Mouse (Mus musculus) kidney, embryonic 16.5 days (tissue): ENCODE data around the gene Lancl2. TPM values are rescaled to one million over a fixed set of nuclear protein-coding genes. Genes with fewer than 3 reads are reported as not detected.

Experiments used
- ATAC-seq: fragments of 200-750 bp; cut with Nextera tagmentation; 2 replicates; pipeline ENCODE4 v1.8.0; 2017; ENCODE audit warnings: moderate TSS enrichment; ENCODE audit not compliant: low FRiP score, low TSS enrichment
- H3K27ac ChIP-seq: fragments of 300-500 bp; sonication (generic); 2 replicates; pipeline ENCODE4 v1.5.1; 2014; ENCODE audit warnings: low read length
- H3K27me3 ChIP-seq: fragments of 300-500 bp; sonication (generic); 2 replicates; pipeline ENCODE4 v1.6.1; 2014; ENCODE audit warnings: low read length, control low read depth, mixed read lengths; ENCODE audit not compliant: insufficient read depth
- H3K36me3 ChIP-seq: fragments of 300-500 bp; sonication (generic); 2 replicates; pipeline ENCODE4 v1.6.1; 2014; ENCODE audit warnings: low read length, control low read depth, mixed read lengths; ENCODE audit not compliant: insufficient read depth
- H3K4me1 ChIP-seq: fragments of 300-500 bp; sonication (generic); 2 replicates; pipeline ENCODE4 v1.6.1; 2014; ENCODE audit warnings: low read length, control low read depth, mixed read lengths; ENCODE audit not compliant: insufficient read depth
- H3K4me2 ChIP-seq: fragments of 300-500 bp; sonication (generic); replicated peaks from 2 replicates; pipeline ENCODE4 v1.6.1; 2014; ENCODE audit warnings: low read depth, low read length
- H3K4me3 ChIP-seq: fragments of 300-500 bp; sonication (generic); 2 replicates; pipeline ENCODE4 v1.5.1; 2014; ENCODE audit warnings: mild to moderate bottlenecking, low read length
- H3K9ac ChIP-seq: fragments of 300-500 bp; sonication (generic); replicated peaks from 2 replicates; pipeline ENCODE4 v1.6.1; 2014; ENCODE audit warnings: low read length
- H3K9me3 ChIP-seq: fragments of 300-500 bp; sonication (generic); 2 replicates; pipeline ENCODE4 v1.6.1; 2016; ENCODE audit warnings: low read length, control low read depth
- WGBS: fragments of 180-500 bp; shearing (Covaris S2); extraction: QIAGEN DNeasy Blood & Tissue Kit; methylation state at CpG from one replicate; pipeline ENCODE4 v1.1.7; 2014; 5-methylcytosine and 5-hydroxymethylcytosine counted together
- polyA plus RNA-seq: library from polyadenylated mRNA; unstranded; fragments of >200 nt; fragmentation: Nextera tagmentation; extraction: Ambion mirVana; gene quantifications from 2 replicates; pipeline ENCODE4 v1.2.1, GENCODE M21; 2015

Gene Lancl2
- 33.1 and 34.5 TPM in 2 replicates for polyA plus RNA-seq

DNA sequence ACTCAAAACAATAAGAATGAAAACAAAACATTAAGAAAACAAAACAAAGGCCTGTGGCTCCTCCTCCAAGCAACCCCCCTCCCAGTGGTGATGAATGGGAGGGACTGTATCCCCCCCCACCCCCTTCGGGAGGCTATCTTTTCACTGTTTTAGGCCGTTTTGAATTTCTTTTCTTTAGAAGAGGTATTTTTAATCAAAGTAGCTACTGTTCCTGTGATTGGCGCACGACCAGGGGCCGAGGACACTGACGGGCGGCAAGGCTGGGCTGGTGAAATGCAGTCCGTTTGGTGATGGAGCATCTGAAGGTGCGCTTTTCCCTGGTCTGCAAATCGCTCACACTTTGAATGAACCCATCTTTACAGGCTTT is at the start of gene Lancl2:
Gene Lancl2 (plus strand): TSS at position 165 of the 367 bp plus-strand sequence.
- Histone ChIP-seq H3K4me3 (peak within 1 kb of the TSS; percentile 89), H3K4me2 (peak within 1 kb of the TSS; percentile 78), H3K27me3 (no peaks in the 10 kb centered on the region), H3K36me3 (no peaks in the 10 kb centered on the region), H3K4me1 (peaks cover 10% of the 10 kb centered on the region), H3K9ac (peak within 1 kb of the TSS; percentile 94), H3K9me3 (no peaks in the 10 kb centered on the region), H3K27ac (peak within 1 kb of the TSS; percentile 98)
- WGBS = 0% methylated on average over 10 of the region's 10 CpGs
- peak; percentile 27 for ATAC-seq

DNA sequence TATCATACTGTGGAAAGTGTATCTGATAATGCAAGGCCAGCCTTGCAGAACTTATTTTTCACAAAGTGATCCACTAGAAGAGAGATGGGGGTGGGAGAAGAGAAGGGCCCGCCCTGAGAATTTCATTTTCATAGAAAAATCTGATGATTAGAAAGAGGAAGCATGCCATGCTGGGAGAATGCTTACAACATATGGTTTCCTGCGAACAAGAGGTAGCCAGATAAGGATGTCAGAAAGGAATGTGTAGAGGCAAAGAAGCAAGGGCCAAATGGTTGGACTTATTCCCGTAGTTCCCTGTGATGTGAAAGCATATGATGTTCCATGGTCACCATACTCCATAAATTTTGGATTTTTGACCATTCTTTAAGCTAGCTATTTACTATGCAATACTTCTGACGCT is 41.0 kb upstream of the Lancl2 start:
- Histone ChIP-seq H3K27ac (no peak overlapping the region), H3K36me3 (no peaks in the 10 kb centered on the region), H3K4me3 (no peak overlapping the region), H3K27me3 (no peaks in the 10 kb centered on the region), H3K4me1 (no peaks in the 10 kb centered on the region), H3K9ac (no peak overlapping the region), H3K9me3 (no peaks in the 10 kb centered on the region), H3K4me2 (no peak overlapping the region)
- WGBS = 75% methylated on average over 4 of the region's 4 CpGs
- no peak for ATAC-seq

DNA sequence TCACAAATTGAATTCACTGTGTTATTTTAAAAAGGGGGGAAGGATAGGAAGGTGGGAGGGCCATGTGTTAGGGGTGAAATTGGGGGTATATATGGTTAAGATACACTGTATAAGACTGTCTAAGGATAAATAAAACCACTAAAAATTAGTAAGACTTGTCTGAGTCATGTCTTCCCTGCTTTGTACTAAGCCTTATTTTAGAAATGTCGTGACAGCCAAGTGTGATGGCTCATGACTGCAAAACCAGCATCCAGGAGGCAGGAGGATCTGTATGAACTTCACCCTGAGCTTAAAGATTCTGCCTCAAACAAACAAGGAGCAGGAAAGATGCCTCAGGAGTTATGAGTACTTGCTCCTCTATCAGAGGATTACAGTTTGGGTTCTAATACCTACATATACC is 18.2 kb upstream of the Lancl2 start:
- Histone ChIP-seq H3K4me2 (no peak overlapping the region), H3K36me3 (peaks cover 40% of the 10 kb centered on the region), H3K27ac (no peak overlapping the region), H3K27me3 (no peaks in the 10 kb centered on the region), H3K9me3 (peaks cover 14% of the 10 kb centered on the region), H3K4me1 (no peaks in the 10 kb centered on the region), H3K4me3 (no peak overlapping the region), H3K9ac (no peak overlapping the region)
- no peak for ATAC-seq
- 95% methylated on average over 1 of the region's 1 CpGs for WGBS

DNA sequence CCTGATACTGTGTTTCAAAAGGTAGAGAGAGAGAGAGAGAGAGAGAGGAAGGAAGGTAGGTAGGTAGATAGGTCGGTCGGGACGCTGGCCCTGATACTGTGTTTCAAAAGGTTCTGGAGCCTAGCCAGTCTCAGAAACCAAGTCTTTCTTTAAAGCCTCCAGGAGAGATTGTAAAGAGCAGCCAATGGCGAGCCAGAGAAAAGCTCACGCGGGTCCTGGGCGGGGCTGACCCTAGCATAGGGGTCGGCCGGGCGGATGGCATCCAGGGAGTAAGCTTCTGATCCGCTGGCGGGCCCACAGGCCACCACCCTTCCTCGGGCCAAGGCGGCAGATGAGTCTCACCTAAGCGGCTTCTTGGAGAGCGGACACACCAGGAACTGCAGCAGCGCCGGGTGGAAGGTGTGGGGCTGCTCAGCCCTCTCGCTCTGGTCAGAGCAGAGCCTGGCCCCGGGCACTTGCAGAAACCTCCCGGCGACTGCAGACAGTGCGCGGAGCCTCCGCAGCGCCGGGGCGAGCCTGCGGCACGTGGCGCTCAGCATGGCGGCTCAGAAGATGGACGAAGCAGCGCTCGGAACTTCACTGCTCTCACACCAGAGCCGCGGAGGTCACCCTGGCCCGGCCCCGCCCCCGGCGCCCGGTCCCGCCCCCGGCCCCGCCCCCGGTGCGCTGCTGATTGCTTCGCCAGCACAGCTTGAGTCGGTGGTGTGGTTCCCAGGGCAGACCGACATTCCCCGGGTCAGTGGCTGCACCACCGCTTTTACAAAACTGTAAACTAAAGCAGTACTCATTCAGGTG is 10.7 kb upstream of the Lancl2 start, which contains the start of gene Pyurf:
Gene Pyurf (minus strand): TSS at position 612 of the 795 bp plus-strand sequence.
- Histone ChIP-seq H3K4me3 (peak within 1 kb of the TSS; percentile 83), H3K9me3 (peaks cover 7% of the 10 kb centered on the region), H3K27ac (peak within 1 kb of the TSS; percentile 99), H3K4me1 (peaks cover 12% of the 10 kb centered on the region), H3K9ac (peak within 1 kb of the TSS; percentile 91), H3K36me3 (peaks cover 23% of the 10 kb centered on the region), H3K4me2 (peak within 1 kb of the TSS; percentile 81), H3K27me3 (no peaks in the 10 kb centered on the region)
- peak; percentile 99 for ATAC-seq
- WGBS = 0% methylated on average over 52 of the region's 52 CpGs

DNA sequence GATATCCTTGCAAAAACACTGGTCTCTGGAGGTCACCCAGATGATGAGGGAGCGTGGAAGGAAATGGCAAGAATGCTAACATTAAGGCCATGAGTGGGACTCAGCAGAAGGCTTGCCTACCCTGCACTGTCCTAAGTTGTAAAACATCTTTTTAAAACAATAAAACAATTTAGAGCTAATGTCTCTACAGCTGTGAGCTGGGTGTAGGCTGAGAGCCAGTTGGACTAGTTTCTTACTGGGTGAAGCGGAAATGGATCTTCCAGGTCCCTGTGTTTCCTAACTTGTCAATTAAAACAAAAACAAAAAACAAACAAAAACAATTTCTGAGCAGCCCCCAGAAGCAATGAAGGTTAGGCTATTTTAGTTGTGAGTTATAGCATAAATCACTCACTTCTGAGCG is 9.2 kb upstream of the Lancl2 start:
- ATAC-seq = no peak
- H3K27ac ChIP-seq = no peak overlapping the region
- peaks cover 4% of the 10 kb centered on the region; the same call in 1 of the 2 replicates for H3K9me3 ChIP-seq
- no peaks in the 10 kb centered on the region for H3K27me3 ChIP-seq
- no peak overlapping the region for H3K9ac ChIP-seq
- WGBS = 70% methylated on average over 3 of the region's 3 CpGs
- peaks cover 12% of the 10 kb centered on the region for H3K4me1 ChIP-seq
- peaks cover 14% of the 10 kb centered on the region for H3K36me3 ChIP-seq
- H3K4me3 ChIP-seq = no peak overlapping the region
- H3K4me2 ChIP-seq = no peak overlapping the region

GRCm38 (mm10) chr6:57701686-57702085 is 654 bp upstream of the Lancl2 start:
- ATAC-seq = no peak
- WGBS = 69% methylated on average over 4 of the region's 4 CpGs
- Histone ChIP-seq H3K9ac (no peak overlapping the region), H3K4me1 (peaks cover 10% of the 10 kb centered on the region), H3K4me3 (no peak overlapping the region), H3K27ac (no peak overlapping the region), H3K36me3 (no peaks in the 10 kb centered on the region), H3K9me3 (no peaks in the 10 kb centered on the region), H3K27me3 (no peaks in the 10 kb centered on the region), H3K4me2 (peak overlapping the region; percentile 78; the same call in 1 of the 2 replicates)

GRCm38 (mm10) chr6:57702743-57703499 is 581 bp downstream of the Lancl2 start:
- WGBS = under 1% methylated on average over 59 of the region's 59 CpGs

DNA sequence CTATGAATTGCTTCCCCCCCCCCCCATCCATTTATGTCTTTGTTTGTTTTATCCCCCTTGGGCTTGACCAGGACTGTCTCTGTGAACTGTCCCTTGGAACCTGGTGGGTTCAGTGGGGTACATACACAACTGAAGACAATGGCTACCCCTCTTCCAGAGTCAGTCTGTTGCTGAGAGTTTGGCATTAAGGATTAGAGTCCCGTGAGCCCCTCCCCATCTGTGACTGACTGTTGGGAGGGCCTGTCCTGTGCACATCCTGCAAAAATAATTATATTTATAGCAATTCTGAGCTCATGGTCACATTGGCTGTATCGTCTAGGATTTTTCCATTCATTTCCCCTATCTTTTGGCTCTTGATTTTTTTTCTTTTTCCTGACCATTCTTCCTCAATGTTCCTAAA is 1.4 kb downstream of the Lancl2 start:
- Histone ChIP-seq H3K4me2 (peak overlapping the region; percentile 78), H3K36me3 (no peaks in the 10 kb centered on the region), H3K4me3 (peak overlapping the region; percentile 89), H3K4me1 (peaks cover 10% of the 10 kb centered on the region), H3K9ac (peak overlapping the region; percentile 94), H3K27me3 (no peaks in the 10 kb centered on the region), H3K9me3 (no peaks in the 10 kb centered on the region), H3K27ac (peak overlapping the region; percentile 98; the same call in 1 of the 2 replicates)
- peak; percentile 29; the same call in 1 of the 2 replicates for ATAC-seq
- WGBS = 26% methylated on average over 2 of the region's 2 CpGs

More at GRCm38 (mm10) chr6:57702743-57703499, 581 bp downstream of the Lancl2 start:
- Histone ChIP-seq H3K27me3 (no peaks in the 10 kb centered on the region), H3K4me2 (peak overlapping the region; percentile 78), H3K4me1 (peaks cover 10% of the 10 kb centered on the region), H3K27ac (peak overlapping the region; percentile 98), H3K9me3 (no peaks in the 10 kb centered on the region), H3K9ac (peak overlapping the region; percentile 94), H3K36me3 (no peaks in the 10 kb centered on the region), H3K4me3 (peak overlapping the region; percentile 89)
- peak; percentile 99 for ATAC-seq

DNA sequence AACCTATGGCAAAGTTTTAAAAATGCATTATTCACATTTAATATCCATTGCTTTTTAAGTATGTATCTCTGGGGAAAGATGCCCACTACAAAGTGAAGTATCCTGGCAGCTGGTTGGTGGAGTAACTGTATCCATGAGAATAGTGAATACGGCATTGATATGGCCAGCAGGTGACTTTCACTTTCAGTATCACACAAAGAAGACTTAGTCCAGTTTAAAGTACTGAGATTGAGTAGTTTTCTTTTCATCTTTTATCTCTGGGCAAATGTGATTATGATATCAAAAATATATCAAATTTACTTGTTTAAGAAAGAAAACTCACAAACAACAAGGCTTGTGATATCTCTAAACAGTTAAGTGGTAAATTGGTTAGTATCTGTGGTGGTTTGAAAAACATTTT is 4.4 kb downstream of the Lancl2 start:
- H3K9me3 ChIP-seq = no peaks in the 10 kb centered on the region
- no peak overlapping the region for H3K27ac ChIP-seq
- H3K4me2 ChIP-seq = no peak overlapping the region
- ATAC-seq = no peak
- H3K4me1 ChIP-seq = peaks cover 8% of the 10 kb centered on the region
- WGBS = 100% methylated on average over 1 of the region's 1 CpGs
- no peaks in the 10 kb centered on the region for H3K27me3 ChIP-seq
- H3K9ac ChIP-seq = no peak overlapping the region
- no peaks in the 10 kb centered on the region for H3K36me3 ChIP-seq
- H3K4me3 ChIP-seq = no peak overlapping the region
